Mouse (Mus musculus) neural tube, embryonic 13.5 days (tissue): Measurements from ENCODE around the gene Asah2. TPM values are rescaled to one million over a fixed set of nuclear protein-coding genes. Genes with fewer than 3 reads are reported as not detected.
"Not testable (repeated sequence)": the region's sequence is repeated elsewhere in the genome, so short reads cannot be mapped to it uniquely, and the experiment has no call there.

ENCODE experiments used
- ATAC-seq: fragments of 200-750 bp; cut with Nextera tagmentation; 2 replicates; pipeline ENCODE4 v1.8.0; 2017; ENCODE audit warnings: low read depth, mild to moderate bottlenecking, moderate TSS enrichment, moderate library complexity
- H3K27ac ChIP-seq: fragments of 300-500 bp; sonication (generic); replicated peaks from 2 replicates; pipeline ENCODE4 v1.5.1; 2015; ENCODE audit warnings: moderate library complexity, mild to moderate bottlenecking, inconsistent platforms
- H3K27me3 ChIP-seq: fragments of 300-500 bp; sonication (generic); 2 replicates; pipeline ENCODE4 v1.6.1; 2015; ENCODE audit warnings: mild to moderate bottlenecking, inconsistent platforms
- H3K36me3 ChIP-seq: fragments of 300-500 bp; sonication (generic); 2 replicates; pipeline ENCODE4 v1.6.1; 2015; ENCODE audit warnings: mild to moderate bottlenecking, inconsistent platforms
- H3K4me1 ChIP-seq: fragments of 300-500 bp; sonication (generic); replicated peaks from 2 replicates; pipeline ENCODE4 v1.6.1; 2015; ENCODE audit warnings: inconsistent platforms
- H3K4me2 ChIP-seq: fragments of 300-500 bp; sonication (generic); 2 replicates; pipeline ENCODE4 v1.6.1; 2015; ENCODE audit warnings: inconsistent platforms, mild to moderate bottlenecking, moderate library complexity
- H3K4me3 ChIP-seq: fragments of 300-500 bp; sonication (generic); 2 replicates; pipeline ENCODE4 v1.5.1; 2015; ENCODE audit warnings: mild to moderate bottlenecking, inconsistent platforms
- H3K9ac ChIP-seq: fragments of 300-500 bp; sonication (generic); 2 replicates; pipeline ENCODE4 v1.6.1; 2015; ENCODE audit warnings: moderate library complexity, mild to moderate bottlenecking, inconsistent platforms
- H3K9me3 ChIP-seq: fragments of 300-500 bp; sonication (generic); 2 replicates; pipeline ENCODE4 v1.6.1; 2016; ENCODE audit warnings: inconsistent platforms
- WGBS: fragments of 180-500 bp; shearing (Covaris S2); methylation state at CpG from one replicate; pipeline ENCODE4 v1.1.7; 2015; 5-methylcytosine and 5-hydroxymethylcytosine counted together
- polyA plus RNA-seq: library from polyadenylated mRNA; unstranded; fragments of >200 nt; fragmentation: Nextera tagmentation; extraction: Ambion mirVana; gene quantifications from 2 replicates; pipeline ENCODE4 v1.2.1, GENCODE M21; 2015

Gene Asah2
- polyA plus RNA-seq, 1 experiment from 2014 or later = 0.93 TPM

DNA sequence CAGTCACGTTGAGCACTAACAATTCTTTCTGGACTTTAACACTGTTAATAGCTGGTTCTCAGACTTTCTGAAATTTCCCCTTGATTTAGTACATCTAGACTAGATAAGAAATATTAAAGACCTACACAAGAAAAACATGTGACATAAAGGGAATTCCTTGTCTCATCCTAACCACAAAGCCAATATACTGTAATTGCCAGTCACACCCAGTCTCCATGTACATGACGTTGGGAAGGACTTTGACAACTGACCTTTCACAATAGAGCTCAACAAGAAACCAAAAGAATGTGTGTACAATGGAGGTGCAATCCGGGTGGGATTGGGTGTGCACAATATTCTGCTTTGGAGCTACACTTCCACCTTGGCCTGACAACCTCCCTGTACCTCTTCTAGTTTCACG, 15.7 kb downstream of the Asah2 start:
- Histone ChIP-seq H3K9ac (no peak overlapping the region), H3K27ac (no peak overlapping the region), H3K4me1 (no peaks in the 10 kb centered on the region), H3K4me3 (no peak overlapping the region), H3K4me2 (no peak overlapping the region), H3K9me3 (no peaks in the 10 kb centered on the region), H3K27me3 (no peaks in the 10 kb centered on the region), H3K36me3 (no peaks in the 10 kb centered on the region)
- ATAC-seq = no peak
- WGBS = 86% methylated on average over 4 of the region's 4 CpGs

DNA sequence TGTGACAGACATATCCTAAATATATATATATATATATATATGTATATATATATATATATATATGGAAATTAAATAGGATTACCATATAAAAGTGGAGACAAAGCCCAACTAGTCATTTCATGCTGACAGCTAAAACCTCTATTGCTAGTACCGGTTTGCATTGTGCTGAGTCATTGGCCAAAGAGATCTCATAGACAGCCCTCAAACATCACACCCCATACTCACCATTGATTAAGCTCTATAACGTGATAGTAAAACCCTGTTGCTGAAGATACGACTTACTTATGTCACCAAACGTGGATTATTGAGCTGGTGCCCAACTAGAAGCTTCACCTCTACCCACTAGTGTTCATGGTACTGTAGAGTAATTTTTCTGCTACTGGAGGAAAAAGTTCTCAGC, 17.2 kb downstream of the Asah2 start:
- H3K4me2 ChIP-seq = no peak overlapping the region
- H3K9ac ChIP-seq = no peak overlapping the region
- whole genome bisulfite sequencing = 91% methylated on average over 4 of the region's 4 CpGs
- no peaks in the 10 kb centered on the region for H3K4me1 ChIP-seq
- no peaks in the 10 kb centered on the region for H3K27me3 ChIP-seq
- H3K9me3 ChIP-seq = no peaks in the 10 kb centered on the region
- H3K36me3 ChIP-seq = no peaks in the 10 kb centered on the region
- no peak for ATAC-seq
- H3K4me3 ChIP-seq = no peak overlapping the region
- no peak overlapping the region for H3K27ac ChIP-seq

GRCm38 (mm10) chr19:32088570-32088969, 19.4 kb downstream of the Asah2 start:
- no peaks in the 10 kb centered on the region for H3K27me3 ChIP-seq
- no peak overlapping the region for H3K4me3 ChIP-seq
- no peak overlapping the region for H3K27ac ChIP-seq
- H3K36me3 ChIP-seq = no peaks in the 10 kb centered on the region
- WGBS = 86% methylated on average over 1 of the region's 1 CpGs
- no peak for ATAC-seq
- H3K4me1 ChIP-seq = no peaks in the 10 kb centered on the region
- no peak overlapping the region for H3K4me2 ChIP-seq
- no peaks in the 10 kb centered on the region for H3K9me3 ChIP-seq
- no peak overlapping the region for H3K9ac ChIP-seq

- no peak overlapping the region for H3K9ac ChIP-seq
- H3K9me3 ChIP-seq = no peaks in the 10 kb centered on the region
- 85% methylated on average over 6 of the region's 6 CpGs for WGBS
- H3K4me1 ChIP-seq = no peaks in the 10 kb centered on the region
- no peak overlapping the region for H3K4me3 ChIP-seq
- no peak overlapping the region for H3K4me2 ChIP-seq
- no peaks in the 10 kb centered on the region for H3K36me3 ChIP-seq
- H3K27ac ChIP-seq = no peak overlapping the region
- ATAC-seq = no peak
- H3K27me3 ChIP-seq = no peaks in the 10 kb centered on the region
These were observed 20.1 kb downstream of the Asah2 start for GRCm38 (mm10) chr19:32087736-32088470.

GRCm38 (mm10) chr19:32084813-32085212, 23.2 kb downstream of the Asah2 start:
- H3K4me3 ChIP-seq, ATAC-seq, H3K4me1 ChIP-seq, H3K4me2 ChIP-seq, H3K36me3 ChIP-seq, H3K27ac ChIP-seq, H3K27me3 ChIP-seq, H3K9ac ChIP-seq, H3K9me3 ChIP-seq: not testable (repeated sequence)
- WGBS = 90% methylated on average over 1 of the region's 1 CpGs

GRCm38 (mm10) chr19:32070340-32070739, 37.7 kb downstream of the Asah2 start:
- 77% methylated on average over 2 of the region's 2 CpGs for WGBS
- no peaks in the 10 kb centered on the region for H3K27me3 ChIP-seq

GRCm38 (mm10) chr19:32069598-32069997, 38.4 kb downstream of the Asah2 start:
- Histone ChIP-seq H3K9me3 (no peaks in the 10 kb centered on the region), H3K4me1 (no peaks in the 10 kb centered on the region), H3K36me3 (no peaks in the 10 kb centered on the region), H3K4me2 (no peak overlapping the region), H3K27me3 (no peaks in the 10 kb centered on the region), H3K4me3 (no peak overlapping the region), H3K27ac (no peak overlapping the region), H3K9ac (no peak overlapping the region)
- WGBS = 83% methylated on average over 2 of the region's 2 CpGs
- ATAC-seq = no peak

More at GRCm38 (mm10) chr19:32070340-32070739, 37.7 kb downstream of the Asah2 start:
- Histone ChIP-seq H3K4me3 (no peak overlapping the region), H3K9ac (no peak overlapping the region), H3K36me3 (no peaks in the 10 kb centered on the region), H3K4me2 (no peak overlapping the region), H3K27ac (no peak overlapping the region), H3K4me1 (no peaks in the 10 kb centered on the region), H3K9me3 (no peaks in the 10 kb centered on the region)
- no peak for ATAC-seq

DNA sequence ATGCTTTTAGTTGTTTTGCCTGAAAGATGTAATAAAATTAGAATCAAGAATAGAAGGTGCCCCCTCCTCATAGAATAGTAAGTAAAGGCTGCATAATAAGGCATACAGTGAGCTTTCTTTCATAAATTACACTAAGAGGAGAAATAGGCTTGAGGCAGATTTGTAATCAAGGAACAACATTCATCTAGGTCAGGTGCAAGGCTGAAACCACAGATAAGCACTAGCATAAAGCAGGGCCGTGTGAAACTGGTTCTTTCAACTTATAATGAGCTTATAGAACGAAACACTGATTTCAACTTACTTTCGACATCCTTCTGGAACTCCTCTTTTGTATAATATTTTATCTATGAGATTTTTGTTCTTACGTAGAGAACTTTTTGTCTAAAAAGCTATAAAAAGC, 40.3 kb downstream of the Asah2 start:
- WGBS = 79% methylated on average over 4 of the region's 4 CpGs

GRCm38 (mm10) chr19:32061294-32061693, 46.7 kb downstream of the Asah2 start:
- H3K9ac ChIP-seq = no peak overlapping the region
- no peak for ATAC-seq
- H3K27me3 ChIP-seq = no peaks in the 10 kb centered on the region
- H3K4me1 ChIP-seq = no peaks in the 10 kb centered on the region
- H3K27ac ChIP-seq = no peak overlapping the region
- no peak overlapping the region for H3K4me3 ChIP-seq
- no peaks in the 10 kb centered on the region for H3K36me3 ChIP-seq
- H3K4me2 ChIP-seq = no peak overlapping the region
- 94% methylated on average over 1 of the region's 1 CpGs for WGBS
- H3K9me3 ChIP-seq = no peaks in the 10 kb centered on the region

More for the DNA sequence above, 40.3 kb downstream of the Asah2 start:
- Histone ChIP-seq H3K4me3 (no peak overlapping the region), H3K27ac (no peak overlapping the region), H3K27me3 (no peaks in the 10 kb centered on the region), H3K9ac (no peak overlapping the region), H3K4me2 (no peak overlapping the region), H3K9me3 (no peaks in the 10 kb centered on the region), H3K4me1 (no peaks in the 10 kb centered on the region), H3K36me3 (no peaks in the 10 kb centered on the region)
- no peak for ATAC-seq

- H3K4me1 ChIP-seq = no peaks in the 10 kb centered on the region
- H3K27me3 ChIP-seq = no peaks in the 10 kb centered on the region
- no peaks in the 10 kb centered on the region for H3K9me3 ChIP-seq
- H3K9ac ChIP-seq = no peak overlapping the region
- 97% methylated on average over 1 of the region's 1 CpGs for WGBS
- H3K4me2 ChIP-seq = no peak overlapping the region
- H3K36me3 ChIP-seq = no peaks in the 10 kb centered on the region
- no peak for ATAC-seq
- no peak overlapping the region for H3K4me3 ChIP-seq
- H3K27ac ChIP-seq = no peak overlapping the region
These were observed 51.8 kb downstream of the Asah2 start for GRCm38 (mm10) chr19:32056252-32056651.

DNA sequence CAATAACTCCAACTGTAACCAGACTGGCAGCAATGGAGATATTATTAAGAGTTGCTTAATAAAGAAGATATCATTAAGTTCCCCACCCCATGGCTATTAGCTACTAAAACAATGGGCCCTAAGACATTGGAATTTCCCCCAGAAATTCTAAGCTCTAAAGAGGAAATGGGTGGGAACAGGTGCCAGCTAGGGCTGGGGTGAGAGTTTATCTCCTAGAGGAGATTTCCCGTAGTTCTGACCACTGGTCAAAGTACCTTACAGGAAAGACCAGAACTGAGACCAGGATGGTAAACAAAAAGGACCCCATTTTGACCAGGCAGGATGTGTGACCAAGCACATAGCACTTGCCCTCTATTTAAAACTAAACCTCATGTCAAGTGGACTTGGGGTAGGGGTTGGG, 52.3 kb downstream of the Asah2 start:
- Histone ChIP-seq H3K9ac (no peak overlapping the region), H3K27me3 (no peaks in the 10 kb centered on the region), H3K36me3 (no peaks in the 10 kb centered on the region), H3K9me3 (no peaks in the 10 kb centered on the region), H3K4me3 (no peak overlapping the region), H3K4me2 (no peak overlapping the region), H3K4me1 (no peaks in the 10 kb centered on the region), H3K27ac (no peak overlapping the region)
- whole genome bisulfite sequencing = 87% methylated on average over 1 of the region's 1 CpGs
- ATAC-seq = no peak

- Histone ChIP-seq H3K27ac (no peak overlapping the region), H3K36me3 (no peaks in the 10 kb centered on the region), H3K4me3 (no peak overlapping the region), H3K4me1 (no peaks in the 10 kb centered on the region), H3K27me3 (no peaks in the 10 kb centered on the region), H3K4me2 (no peak overlapping the region), H3K9me3 (no peaks in the 10 kb centered on the region), H3K9ac (no peak overlapping the region)
- WGBS = 94% methylated on average over 2 of the region's 2 CpGs
- ATAC-seq = no peak
These were observed 56.8 kb downstream of the Asah2 start for GRCm38 (mm10) chr19:32051251-32051650.

DNA sequence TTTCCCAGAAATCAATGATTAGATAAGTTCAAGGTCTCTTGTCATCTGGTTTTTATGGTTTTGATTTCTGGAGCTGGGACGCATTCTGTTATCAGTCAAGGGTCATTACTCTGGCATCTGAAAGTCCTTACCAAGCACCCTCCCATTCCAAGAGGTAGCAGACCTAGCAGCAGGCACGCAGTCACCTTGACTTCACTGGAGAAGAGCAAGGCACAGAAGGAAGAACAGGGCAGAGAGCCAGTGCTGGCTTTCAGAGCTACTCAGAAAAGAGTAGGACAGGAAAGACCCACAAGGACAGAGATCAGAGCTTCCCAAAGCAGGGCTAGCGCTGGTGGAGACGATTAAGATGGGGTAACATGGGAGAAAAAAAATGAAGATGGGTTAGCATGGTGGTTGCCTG, 75.1 kb downstream of the Asah2 start:
- Histone ChIP-seq H3K4me1 (no peaks in the 10 kb centered on the region), H3K36me3 (no peaks in the 10 kb centered on the region), H3K4me2 (no peak overlapping the region), H3K9ac (no peak overlapping the region), H3K9me3 (no peaks in the 10 kb centered on the region), H3K4me3 (no peak overlapping the region), H3K27me3 (no peaks in the 10 kb centered on the region), H3K27ac (no peak overlapping the region)
- ATAC-seq = no peak
- WGBS = 90% methylated on average over 4 of the region's 4 CpGs
